Mouse (Mus musculus): ENCODE measurements around the gene Ssh3. TPM values are rescaled to one million over a fixed set of nuclear protein-coding genes. Genes with fewer than 3 reads are reported as not detected.

Gene Ssh3
- polyA plus RNA-seq, 1 experiment from 2014 or later, result 29.4 TPM

DNA sequence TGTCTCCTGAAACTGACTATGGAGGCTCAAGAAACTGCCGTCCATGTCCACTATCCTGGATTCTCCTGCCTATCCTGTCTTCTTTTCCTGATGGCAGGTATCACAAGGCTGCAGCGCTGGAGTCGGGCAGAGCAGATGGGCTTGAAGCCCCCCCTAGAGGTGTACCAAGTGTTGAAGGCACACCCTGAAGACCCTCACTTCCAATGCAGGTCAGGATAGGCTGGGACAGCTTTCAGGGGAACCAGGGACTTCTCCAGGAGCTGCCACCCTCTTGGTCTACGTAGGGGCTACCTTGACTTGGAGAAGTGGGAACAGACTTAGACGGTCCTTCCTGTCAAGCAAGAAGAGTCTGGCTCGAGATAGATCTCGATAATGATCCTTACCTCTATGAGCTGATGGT is 36.3 kb downstream of the Ssh3 start:
- no peaks in the 10 kb centered on the region for H3K36me3 ChIP-seq
- peaks cover 13% of the 10 kb centered on the region for H3K4me1 ChIP-seq
- ATAC-seq (ENCODE audit: insufficient number of reproducible peaks, low FRiP score, low TSS enrichment, low read depth), result no peak
- H3K4me2 ChIP-seq, result peak overlapping the region; percentile 77; the same call in 1 of the 2 replicates
- H3K4me3 ChIP-seq, result peak overlapping the region; percentile 56; the same call in 1 of the 2 replicates
- H3K27ac ChIP-seq, result 0 out of 2 replicates have a peak overlapping the region, but pooled peaks have one; percentile 79
- 0 out of 2 replicates have a peak overlapping the region, but pooled peaks have one; percentile 4 for H3K9ac ChIP-seq
- H3K9me3 ChIP-seq, result no peaks in the 10 kb centered on the region
- peaks cover 6% of the 10 kb centered on the region for H3K27me3 ChIP-seq
- WGBS, result 83% methylated on average over 7 of the region's 7 CpGs

DNA sequence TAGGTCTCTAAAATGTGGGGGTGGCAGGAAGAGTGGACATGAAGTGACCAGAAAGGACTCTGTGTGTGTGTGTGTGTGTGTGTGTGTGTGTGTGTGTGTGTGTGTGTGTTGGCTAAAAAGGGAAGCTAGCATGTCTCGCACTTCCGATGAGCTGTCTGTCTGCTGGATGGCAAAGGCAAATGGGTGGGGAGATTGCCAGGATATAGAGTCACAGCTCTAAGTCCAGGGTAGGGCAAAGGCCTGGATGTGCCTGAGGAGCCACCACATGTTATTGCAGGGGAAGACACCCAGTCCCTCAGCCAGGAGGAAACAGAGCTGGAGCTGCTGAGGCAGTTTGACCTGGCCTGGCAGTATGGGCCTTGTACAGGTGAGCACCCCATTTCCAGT is 36.8 kb downstream of the Ssh3 start:
- H3K27ac ChIP-seq, result peak overlapping the region; percentile 79
- H3K4me1 ChIP-seq, result peaks cover 13% of the 10 kb centered on the region
- 32% methylated on average over 2 of the region's 2 CpGs for WGBS
- no peak for ATAC-seq (ENCODE audit: insufficient number of reproducible peaks, low FRiP score, low TSS enrichment, low read depth)
- H3K4me3 ChIP-seq, result peak overlapping the region; percentile 56
- H3K27me3 ChIP-seq, result peaks cover 6% of the 10 kb centered on the region
- H3K9ac ChIP-seq, result peak overlapping the region; percentile 48
- no peaks in the 10 kb centered on the region for H3K36me3 ChIP-seq
- no peaks in the 10 kb centered on the region for H3K9me3 ChIP-seq
- H3K4me2 ChIP-seq, result peak overlapping the region; percentile 77

DNA sequence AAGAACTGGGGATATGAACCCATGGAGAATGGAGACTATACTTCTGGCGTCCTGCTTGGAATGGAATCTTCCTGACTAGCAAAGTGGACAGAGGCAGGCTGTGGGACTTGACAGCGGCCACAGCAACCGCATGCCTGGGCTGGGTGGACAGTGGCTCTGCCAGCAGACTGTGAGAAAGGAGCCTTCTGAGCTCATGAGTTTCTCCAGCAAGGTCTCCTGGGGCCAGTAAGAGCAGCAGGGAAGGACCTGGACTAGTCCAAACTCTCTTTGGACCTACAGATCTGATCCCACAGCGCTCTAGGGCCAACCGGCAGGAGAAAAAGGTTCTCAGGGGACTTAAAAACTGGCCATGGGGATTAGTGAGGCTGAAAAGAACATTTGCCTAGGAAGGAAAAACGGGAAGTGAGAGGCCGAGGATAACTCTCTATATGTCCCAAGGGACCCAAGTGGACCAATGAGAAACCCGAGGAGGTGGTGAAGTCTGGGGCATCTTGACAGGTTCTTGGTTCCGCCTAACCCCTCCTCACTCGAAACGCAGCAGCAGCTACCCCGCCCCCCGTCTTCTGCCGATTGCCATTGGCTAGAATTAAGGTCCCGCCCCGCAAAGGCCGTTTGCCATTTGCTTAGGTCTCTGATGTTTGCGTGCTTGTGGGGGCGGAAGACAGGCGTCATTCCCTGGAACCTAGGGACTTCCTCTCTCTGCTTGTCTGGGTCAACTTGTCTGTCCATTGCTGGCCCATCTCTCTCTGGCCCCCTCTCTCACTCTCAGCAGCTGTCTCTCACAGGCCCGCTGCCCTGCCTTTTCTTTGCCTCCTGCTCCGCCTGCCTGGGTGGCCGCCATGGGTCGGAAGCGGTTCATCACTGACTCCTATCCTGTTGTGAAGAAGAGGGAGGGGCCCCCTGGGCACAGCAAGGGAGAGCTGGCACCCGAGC is 37.5 kb downstream of the Ssh3 start, which contains the start of gene Pold4:
Gene Pold4, plus strand, starts transcription at position 647 of the 933 bp plus-strand sequence.
- peak within 1 kb of the TSS; percentile 77 for H3K4me2 ChIP-seq
- peak; percentile 83 for ATAC-seq (ENCODE audit: insufficient number of reproducible peaks, low FRiP score, low TSS enrichment, low read depth)
- H3K27ac ChIP-seq, result peak within 1 kb of the TSS; percentile 79

DNA sequence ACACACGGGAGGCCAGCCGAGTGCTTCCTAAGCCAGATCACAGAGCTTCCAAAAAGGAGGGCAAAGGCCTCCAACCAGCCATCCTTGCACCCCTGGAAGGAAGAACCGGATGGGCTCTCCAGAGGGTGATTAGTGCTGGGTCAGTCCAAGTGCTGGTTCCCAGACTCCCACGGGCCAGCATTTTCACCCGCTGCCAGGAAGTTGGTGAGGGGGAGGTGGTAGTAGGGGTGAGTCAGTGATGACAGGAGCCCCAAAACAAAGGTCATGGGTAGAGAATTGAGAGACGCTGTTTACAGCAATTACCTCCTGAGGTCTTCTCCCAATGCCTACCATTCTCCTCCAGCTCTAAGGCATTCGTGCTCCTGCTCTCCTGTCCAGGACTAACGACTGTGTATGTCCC is 38.6 kb downstream of the Ssh3 start:
- ATAC-seq (ENCODE audit: insufficient number of reproducible peaks, low FRiP score, low TSS enrichment, low read depth), result no peak
- no peaks in the 10 kb centered on the region for H3K9me3 ChIP-seq
- H3K4me1 ChIP-seq, result peaks cover 13% of the 10 kb centered on the region
- no peak overlapping the region for H3K27ac ChIP-seq
- peaks cover 6% of the 10 kb centered on the region for H3K27me3 ChIP-seq
- no peak overlapping the region for H3K4me2 ChIP-seq
- no peak overlapping the region for H3K9ac ChIP-seq
- no peak overlapping the region for H3K4me3 ChIP-seq
- WGBS, result 69% methylated on average over 8 of the region's 8 CpGs
- no peaks in the 10 kb centered on the region for H3K36me3 ChIP-seq

More for the DNA sequence above, 37.5 kb downstream of the Ssh3 start, which contains the start of gene Pold4:
- H3K36me3 ChIP-seq, result no peaks in the 10 kb centered on the region
- H3K9ac ChIP-seq, result peak within 1 kb of the TSS; percentile 48
- H3K9me3 ChIP-seq, result no peaks in the 10 kb centered on the region
- H3K27me3 ChIP-seq, result peaks cover 6% of the 10 kb centered on the region
- H3K4me1 ChIP-seq, result peaks cover 13% of the 10 kb centered on the region
- H3K4me3 ChIP-seq, result peak within 1 kb of the TSS; percentile 56
- 9% methylated on average over 26 of the region's 26 CpGs for WGBS

DNA sequence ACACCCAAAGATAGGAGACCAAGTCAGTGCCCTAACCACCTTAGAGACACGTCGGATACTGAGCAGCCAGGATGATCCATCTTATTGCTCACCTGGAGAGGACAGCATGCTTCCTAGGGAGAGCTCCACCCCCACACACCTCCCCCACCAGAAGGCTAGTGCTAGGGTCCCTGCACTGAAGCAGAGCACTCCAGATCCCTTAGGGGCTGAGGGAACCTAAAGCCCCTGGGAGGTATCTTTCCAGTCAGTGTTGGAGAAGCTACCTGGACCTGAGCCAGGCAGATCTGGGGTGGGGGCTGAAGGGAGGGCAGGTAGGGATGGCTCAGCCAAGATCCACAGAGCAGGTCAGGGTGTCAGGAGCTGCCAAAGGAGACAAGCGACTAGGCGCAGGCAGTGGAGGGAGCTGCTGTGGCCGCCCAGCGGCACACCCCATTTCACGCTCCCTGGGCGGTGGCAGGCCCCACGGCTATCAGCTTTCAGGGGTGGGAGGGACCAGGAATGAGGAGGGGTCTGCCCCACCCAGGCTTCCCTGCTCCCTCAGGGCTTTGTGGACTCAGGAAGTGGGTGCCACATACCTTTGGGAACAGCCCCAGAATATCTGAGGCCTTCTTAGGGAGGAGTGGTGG is 39.4 kb downstream of the Ssh3 start:
- H3K36me3 ChIP-seq, result no peaks in the 10 kb centered on the region
- H3K9me3 ChIP-seq, result no peaks in the 10 kb centered on the region
- no peak overlapping the region for H3K27ac ChIP-seq
- H3K27me3 ChIP-seq, result peaks cover 6% of the 10 kb centered on the region
- H3K9ac ChIP-seq, result no peak overlapping the region
- 27% methylated on average over 9 of the region's 9 CpGs for WGBS
- no peak overlapping the region for H3K4me2 ChIP-seq
- H3K4me1 ChIP-seq, result peaks cover 13% of the 10 kb centered on the region
- ATAC-seq (ENCODE audit: insufficient number of reproducible peaks, low FRiP score, low TSS enrichment, low read depth), result no peak
- H3K4me3 ChIP-seq, result no peak overlapping the region

DNA sequence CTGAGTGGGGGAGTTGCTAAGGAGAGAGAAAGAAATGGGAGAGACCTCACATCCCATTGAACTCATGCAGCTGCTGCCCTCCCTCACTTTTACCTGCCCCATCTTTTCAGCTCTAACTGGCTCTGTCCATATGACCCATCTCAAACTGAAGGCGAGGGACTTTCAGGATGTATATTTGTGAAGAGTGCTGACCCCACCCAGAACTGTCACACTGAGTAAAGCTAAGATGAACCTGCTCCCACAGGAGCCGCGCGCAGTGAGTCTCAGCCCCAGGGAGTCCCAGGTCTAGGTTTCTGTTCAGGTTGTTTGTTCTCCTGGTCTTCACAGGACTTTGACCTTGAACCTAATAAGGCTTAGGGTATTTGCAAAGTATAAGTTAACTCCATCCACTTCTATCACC is 40.1 kb downstream of the Ssh3 start:
- Histone ChIP-seq H3K36me3 (no peaks in the 10 kb centered on the region), H3K4me3 (no peak overlapping the region), H3K27me3 (peaks cover 6% of the 10 kb centered on the region), H3K9me3 (no peaks in the 10 kb centered on the region), H3K9ac (no peak overlapping the region), H3K4me1 (peaks cover 13% of the 10 kb centered on the region), H3K4me2 (no peak overlapping the region), H3K27ac (no peak overlapping the region)
- no peak for ATAC-seq (ENCODE audit: insufficient number of reproducible peaks, low FRiP score, low TSS enrichment, low read depth)
- WGBS, result 76% methylated on average over 4 of the region's 4 CpGs

DNA sequence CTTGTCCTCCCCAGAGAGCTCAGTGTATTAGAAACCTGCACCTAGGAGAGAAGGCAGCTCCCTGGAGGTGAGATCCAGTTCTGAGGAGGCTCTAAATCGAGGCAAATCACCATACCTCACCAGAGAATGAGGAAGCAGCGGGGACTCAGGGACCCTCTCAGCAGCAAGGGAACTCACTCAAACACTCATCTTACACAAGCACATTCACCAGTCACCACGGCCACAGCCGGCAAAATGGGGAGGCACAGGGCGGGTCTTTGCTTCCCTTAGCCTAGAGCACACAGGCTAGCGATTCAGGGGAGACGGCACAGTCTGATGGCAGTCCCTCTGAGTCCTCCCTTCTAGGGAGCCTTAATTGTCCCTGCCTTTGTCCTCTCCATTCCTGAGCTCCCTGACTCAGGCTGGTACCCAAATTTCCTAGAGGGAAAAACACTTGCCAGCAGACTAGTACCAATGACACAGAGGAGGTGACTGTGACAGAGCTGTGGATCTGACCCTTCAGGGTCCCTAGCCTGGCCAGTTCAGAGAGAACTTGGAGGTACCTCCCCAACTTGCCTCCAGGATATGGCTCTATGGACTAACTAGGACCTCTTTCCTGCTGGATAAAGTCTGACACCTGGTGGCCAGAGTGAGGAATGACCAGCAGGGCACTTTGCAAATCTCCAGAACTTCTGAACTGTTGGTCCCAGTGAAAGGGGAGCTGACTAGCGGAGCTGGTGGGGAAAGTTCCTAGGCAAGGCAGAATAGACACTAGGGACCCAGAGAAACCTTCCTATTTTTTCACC is 40.9 kb downstream of the Ssh3 start:
- no peak overlapping the region for H3K27ac ChIP-seq
- H3K4me2 ChIP-seq, result no peak overlapping the region
- 12% methylated on average over 8 of the region's 8 CpGs for WGBS
- H3K4me3 ChIP-seq, result no peak overlapping the region
- no peaks in the 10 kb centered on the region for H3K36me3 ChIP-seq
- H3K9me3 ChIP-seq, result no peaks in the 10 kb centered on the region
- peaks cover 13% of the 10 kb centered on the region for H3K4me1 ChIP-seq
- ATAC-seq (ENCODE audit: insufficient number of reproducible peaks, low FRiP score, low TSS enrichment, low read depth), result no peak
- H3K27me3 ChIP-seq, result peaks cover 6% of the 10 kb centered on the region
- no peak overlapping the region for H3K9ac ChIP-seq

DNA sequence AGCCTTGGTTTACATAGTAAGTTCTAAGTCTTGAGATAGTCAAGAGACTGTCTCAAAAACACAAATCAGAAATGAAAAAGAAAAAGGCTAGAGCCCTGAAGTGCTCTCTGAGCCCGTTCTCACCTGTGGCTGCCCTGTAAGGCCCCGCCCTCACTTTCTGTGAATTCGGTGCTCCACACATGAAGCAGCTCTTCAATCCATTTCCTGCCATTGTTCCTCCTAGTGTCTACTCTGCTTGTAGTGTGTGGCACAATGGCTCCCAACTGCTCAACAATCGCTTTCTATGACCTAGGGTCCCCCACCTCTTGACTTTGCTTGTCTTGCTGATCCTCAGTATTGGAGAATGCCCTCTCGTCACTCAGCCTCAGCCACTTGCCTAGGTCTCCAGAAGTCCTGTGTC is 41.5 kb downstream of the Ssh3 start:
- no peak overlapping the region for H3K9ac ChIP-seq
- H3K27ac ChIP-seq, result no peak overlapping the region
- H3K4me2 ChIP-seq, result no peak overlapping the region
- H3K4me3 ChIP-seq, result no peak overlapping the region
- WGBS, result 73% methylated on average over 5 of the region's 5 CpGs
- ATAC-seq (ENCODE audit: insufficient number of reproducible peaks, low FRiP score, low TSS enrichment, low read depth), result no peak
- H3K36me3 ChIP-seq, result peaks cover 5% of the 10 kb centered on the region
- peaks cover 6% of the 10 kb centered on the region for H3K27me3 ChIP-seq
- H3K4me1 ChIP-seq, result peaks cover 12% of the 10 kb centered on the region
- H3K9me3 ChIP-seq, result no peaks in the 10 kb centered on the region

DNA sequence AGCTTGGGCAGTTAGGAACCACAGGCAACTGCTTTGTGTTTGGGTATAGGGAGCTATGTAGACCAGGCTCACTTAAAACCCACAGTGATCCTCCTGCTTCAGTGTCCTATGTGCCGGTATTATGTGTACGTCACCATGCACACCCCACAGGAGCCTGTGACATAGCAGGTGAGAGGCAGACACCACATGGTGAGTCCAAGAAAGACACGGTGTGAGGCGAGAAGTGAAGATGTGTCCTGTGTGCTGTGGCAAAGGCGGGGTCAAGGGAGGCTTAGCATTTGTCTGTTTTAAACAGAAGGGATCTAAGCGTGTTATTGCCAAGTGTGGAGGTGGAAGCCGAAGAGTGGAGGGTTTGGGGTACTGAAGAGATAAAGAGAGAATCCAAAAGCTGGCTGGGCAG is 42.2 kb downstream of the Ssh3 start:
- H3K4me3 ChIP-seq, result no peak overlapping the region
- no peak for ATAC-seq (ENCODE audit: insufficient number of reproducible peaks, low FRiP score, low TSS enrichment, low read depth)
- no peaks in the 10 kb centered on the region for H3K9me3 ChIP-seq
- no peak overlapping the region for H3K9ac ChIP-seq
- H3K36me3 ChIP-seq, result peaks cover 12% of the 10 kb centered on the region
- 87% methylated on average over 7 of the region's 7 CpGs for WGBS
- peaks cover 6% of the 10 kb centered on the region for H3K27me3 ChIP-seq
- H3K4me2 ChIP-seq, result no peak overlapping the region
- H3K4me1 ChIP-seq, result peaks cover 13% of the 10 kb centered on the region
- no peak overlapping the region for H3K27ac ChIP-seq

DNA sequence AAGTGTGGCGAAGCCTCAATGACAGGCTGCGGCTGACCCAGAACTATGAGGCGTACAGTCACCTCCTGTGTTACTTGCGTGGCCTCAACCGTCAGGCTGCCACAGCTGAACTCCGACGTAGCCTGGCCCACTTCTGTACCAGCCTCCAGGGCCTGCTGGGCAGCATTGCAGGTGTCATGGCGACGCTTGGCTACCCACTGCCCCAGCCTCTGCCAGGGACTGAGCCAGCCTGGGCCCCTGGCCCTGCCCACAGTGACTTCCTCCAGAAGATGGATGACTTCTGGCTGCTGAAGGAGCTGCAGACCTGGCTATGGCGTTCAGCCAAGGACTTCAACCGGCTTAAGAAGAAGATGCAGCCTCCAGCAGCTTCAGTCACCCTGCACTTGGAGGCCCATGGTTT is 46.8 kb downstream of the Ssh3 start:
- Histone ChIP-seq H3K9ac (no peak overlapping the region), H3K36me3 (peaks cover 15% of the 10 kb centered on the region), H3K27me3 (no peaks in the 10 kb centered on the region), H3K27ac (no peak overlapping the region), H3K4me3 (no peak overlapping the region), H3K4me1 (peaks cover 47% of the 10 kb centered on the region), H3K4me2 (no peak overlapping the region), H3K9me3 (no peaks in the 10 kb centered on the region)
- 77% methylated on average over 11 of the region's 11 CpGs for WGBS
- no peak for ATAC-seq (ENCODE audit: insufficient number of reproducible peaks, low FRiP score, low TSS enrichment, low read depth)

DNA sequence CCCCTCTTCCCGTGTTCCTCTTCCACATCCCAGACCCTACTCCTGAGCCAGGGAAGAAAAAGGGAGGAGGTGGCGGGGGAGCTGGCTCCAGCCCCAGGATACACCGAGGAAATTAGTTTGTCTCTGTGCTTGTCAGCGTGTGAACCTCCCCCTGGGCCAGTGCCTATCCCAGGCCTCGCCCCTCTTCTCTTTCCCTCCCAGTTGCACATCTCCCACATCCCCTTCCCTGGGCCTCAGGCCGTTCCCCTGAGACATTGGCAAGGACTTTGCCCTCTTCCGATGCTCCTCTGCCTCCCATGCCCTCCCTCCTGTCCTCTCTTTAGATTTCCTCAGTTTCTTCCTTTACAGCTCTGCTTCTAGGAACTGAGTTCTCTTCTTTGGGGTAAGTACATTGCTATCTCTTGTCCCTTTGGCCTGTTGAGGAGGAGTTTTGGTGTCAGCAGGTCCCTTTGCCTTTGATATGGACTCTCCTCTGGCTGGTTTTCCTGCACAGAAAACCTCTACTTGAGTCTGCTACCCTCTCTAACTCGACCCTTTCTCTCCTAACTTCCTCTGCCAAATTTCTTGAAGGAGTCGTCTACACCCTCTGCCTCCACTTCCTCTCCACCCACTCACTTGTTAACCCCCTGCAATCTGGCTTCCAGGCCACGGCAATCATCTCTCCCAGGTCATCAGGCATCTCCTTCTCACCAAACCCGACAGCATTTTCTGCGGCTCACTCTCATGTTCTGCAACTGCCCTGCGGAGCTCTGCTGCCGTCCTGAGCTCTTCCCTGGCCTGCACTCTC is 47.8 kb downstream of the Ssh3 start:
- Histone ChIP-seq H3K9me3 (no peaks in the 10 kb centered on the region), H3K36me3 (peaks cover 15% of the 10 kb centered on the region), H3K4me3 (no peak overlapping the region; the same call in 1 of the 2 replicates), H3K9ac (0 out of 2 replicates have a peak overlapping the region, but pooled peaks have one; percentile 1), H3K27me3 (no peaks in the 10 kb centered on the region), H3K4me2 (0 out of 2 replicates have a peak overlapping the region, but pooled peaks have one; percentile 7), H3K27ac (peak overlapping the region; percentile 69), H3K4me1 (peaks cover 57% of the 10 kb centered on the region)
- 27% methylated on average over 14 of the region's 14 CpGs for WGBS
- ATAC-seq (ENCODE audit: insufficient number of reproducible peaks, low FRiP score, low TSS enrichment, low read depth), result no peak
